Mouse (Mus musculus): ENCODE measurements around the gene Zfp974.
"Not testable (repeated sequence)": the region's sequence is repeated elsewhere in the genome, so short reads cannot be mapped to it uniquely, and the experiment has no call there.

Zfp974 gene

GRCm38 (mm10) chr7:27928818-27929695 is at the start of gene Zfp974:
TSS of gene Zfp974 (minus strand) at chr7:27929460.
- peak; percentile 52 to 63 for DNase-seq

GRCm38 (mm10) chr7:27949451-27949850 is 20.2 kb upstream of the Zfp974 start:
- not testable (repeated sequence) for DNase-seq

DNA sequence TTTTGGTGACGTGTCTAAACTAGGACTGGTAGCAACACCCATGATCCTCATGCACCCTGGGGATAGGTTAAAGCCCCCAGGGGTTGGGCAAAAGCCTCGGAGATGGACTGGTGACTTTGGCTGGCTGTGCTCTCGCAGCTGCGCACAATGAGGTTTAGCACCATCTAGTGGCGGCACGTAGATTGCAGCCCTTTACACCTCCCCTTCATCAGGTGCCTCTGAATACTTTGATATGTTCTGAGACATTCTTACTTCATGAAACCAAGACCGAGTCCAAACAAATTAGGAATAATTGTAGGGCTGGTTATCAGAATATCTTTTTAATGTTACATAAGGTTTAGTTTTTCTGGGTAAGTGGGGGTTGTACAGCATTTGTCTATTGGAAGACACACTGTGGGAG is 12.6 kb upstream of the Zfp974 start:
- DNase-seq: peak; percentile 31 to 37

DNA sequence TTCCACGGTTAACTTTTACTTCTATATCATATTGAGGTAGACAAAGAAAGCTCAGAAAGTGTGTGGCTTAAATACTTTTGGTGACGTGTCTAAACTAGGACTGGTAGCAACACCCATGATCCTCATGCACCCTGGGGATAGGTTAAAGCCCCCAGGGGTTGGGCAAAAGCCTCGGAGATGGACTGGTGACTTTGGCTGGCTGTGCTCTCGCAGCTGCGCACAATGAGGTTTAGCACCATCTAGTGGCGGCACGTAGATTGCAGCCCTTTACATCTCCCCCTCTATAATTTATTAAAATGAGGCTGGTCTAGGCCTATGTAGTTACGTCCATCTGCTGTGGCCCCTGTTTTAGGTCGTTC is 4.5 kb upstream of the Zfp974 start:
- not testable (repeated sequence) for DNase-seq

DNA sequence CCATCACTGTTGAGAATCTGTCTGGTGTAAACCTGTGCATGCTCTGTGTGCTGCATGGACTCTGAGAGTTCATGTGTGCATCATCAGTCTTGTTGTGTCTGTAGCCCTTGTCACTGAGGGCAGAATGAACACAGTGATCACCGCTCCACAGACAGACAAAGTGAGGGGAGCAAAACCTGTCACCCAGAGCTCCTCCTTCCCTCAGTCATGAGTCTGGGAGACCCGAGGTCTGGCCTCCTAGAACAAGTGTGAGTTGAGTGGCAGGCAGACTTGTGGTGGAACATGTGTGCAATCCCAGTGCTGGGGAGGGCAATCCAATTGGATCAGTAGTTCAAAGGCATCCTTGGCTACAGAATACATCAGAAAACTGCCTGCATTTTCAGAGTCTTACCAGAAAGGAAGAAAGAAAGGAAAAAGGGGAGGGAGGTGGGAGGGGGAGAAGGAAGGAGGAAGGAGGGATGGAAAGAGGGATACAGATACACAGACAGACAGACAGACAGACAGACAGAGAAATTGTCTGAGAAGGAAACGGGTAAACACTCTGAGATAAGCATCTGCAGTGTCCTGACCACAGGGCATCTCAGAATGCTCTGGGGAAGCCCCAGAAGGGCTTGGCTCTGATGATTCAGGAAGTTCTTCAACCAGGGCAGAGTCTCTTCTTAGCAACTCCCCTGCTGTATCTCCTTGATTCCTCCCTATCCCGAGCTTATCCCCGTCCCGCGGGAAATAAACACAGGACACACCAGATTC is 4.0 kb upstream of the Zfp974 start:
- DNase-seq: peak; percentile 8 to 18

DNA sequence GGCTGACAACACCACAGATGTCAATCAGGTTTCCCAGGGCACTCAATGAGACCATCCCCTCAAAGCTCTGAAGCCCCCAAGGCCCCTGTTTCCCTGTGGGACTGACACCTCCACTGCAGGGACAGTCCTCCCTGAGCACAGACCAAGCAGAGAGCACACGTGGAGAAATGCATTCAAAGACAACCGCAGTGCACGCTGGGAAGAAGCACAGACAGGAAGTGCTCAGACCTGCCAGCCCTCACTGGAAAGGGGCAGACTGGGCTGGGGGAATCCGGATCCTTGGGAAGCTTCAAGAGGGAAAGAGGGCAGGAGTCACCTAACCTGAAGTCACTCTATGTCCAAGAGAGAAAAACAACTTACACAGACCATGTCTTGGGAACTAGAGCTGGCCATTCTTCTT is 2.2 kb downstream of the Zfp974 start:
- DNase-seq: peak in 1 of 2 experiments; percentile 7

GRCm38 (mm10) chr7:27910952-27911351 is 18.3 kb downstream of the Zfp974 start:
- not testable (repeated sequence) for DNase-seq

GRCm38 (mm10) chr7:27905061-27905848 is 24.0 kb downstream of the Zfp974 start:
- DNase-seq: no peak

DNA sequence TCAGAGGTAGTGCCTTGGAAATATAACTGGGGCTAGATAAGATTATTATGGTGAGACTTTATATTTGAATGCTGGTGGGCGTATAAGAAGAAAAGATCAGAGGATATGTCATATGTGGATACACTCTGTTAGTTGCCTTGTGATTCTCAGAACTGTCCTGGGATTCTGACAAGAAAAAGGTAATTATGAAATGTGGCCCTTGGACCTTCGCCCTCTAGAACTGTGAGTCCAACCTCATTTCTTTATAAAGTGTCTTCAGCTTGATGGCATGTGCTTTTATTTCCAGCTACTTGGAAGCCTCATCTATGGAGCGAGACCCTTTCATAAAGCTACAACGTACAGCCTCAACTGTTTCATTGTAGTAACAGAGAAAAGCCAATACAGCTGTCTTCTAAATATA is 28.7 kb downstream of the Zfp974 start:
- DNase-seq: no peak

DNA sequence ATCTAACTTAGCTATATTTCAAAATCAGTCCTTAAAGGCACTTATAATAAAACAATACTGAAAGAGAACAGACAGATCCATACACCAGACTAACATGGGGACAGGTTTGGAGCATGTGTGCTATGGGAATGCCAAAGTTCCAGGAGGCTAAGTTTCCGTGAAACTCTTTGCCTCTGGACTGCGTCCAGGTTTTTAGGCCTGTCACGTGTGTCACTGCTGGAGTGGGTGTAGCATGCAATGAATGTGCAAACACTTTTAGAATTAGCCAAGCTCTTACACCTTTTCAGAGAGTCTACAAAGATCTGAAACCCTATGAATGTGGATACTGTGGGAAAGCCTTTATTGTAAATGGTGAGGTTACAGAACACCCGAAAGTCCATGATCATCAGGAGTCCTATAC is 47.5 kb downstream of the Zfp974 start:
- DNase-seq: no peak

DNA sequence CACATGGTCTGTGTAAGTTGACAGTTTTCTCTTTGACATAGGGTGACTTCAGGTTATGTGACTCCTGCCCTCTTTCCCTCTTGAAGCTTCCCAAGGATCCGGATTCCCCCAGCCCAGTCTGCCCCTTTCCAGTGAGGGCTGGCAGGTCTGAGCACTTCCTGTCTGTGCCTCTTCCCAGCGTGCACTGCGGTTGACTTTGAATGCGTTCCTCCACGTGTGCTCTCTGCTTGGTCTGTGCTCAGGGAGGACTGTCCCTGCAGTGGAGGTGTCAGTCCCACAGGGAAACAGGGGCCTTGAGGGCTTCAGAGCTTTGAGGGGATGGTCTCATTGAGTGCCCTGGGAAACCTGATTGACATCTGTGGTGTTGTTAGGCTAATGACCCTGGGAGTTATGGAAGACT is 66.7 kb downstream of the Zfp974 start:
- DNase-seq: not testable (repeated sequence)

- peak; percentile 72 to 82 for DNase-seq
These were observed 68.6 kb downstream of the Zfp974 start for GRCm38 (mm10) chr7:27860396-27861235.

DNA sequence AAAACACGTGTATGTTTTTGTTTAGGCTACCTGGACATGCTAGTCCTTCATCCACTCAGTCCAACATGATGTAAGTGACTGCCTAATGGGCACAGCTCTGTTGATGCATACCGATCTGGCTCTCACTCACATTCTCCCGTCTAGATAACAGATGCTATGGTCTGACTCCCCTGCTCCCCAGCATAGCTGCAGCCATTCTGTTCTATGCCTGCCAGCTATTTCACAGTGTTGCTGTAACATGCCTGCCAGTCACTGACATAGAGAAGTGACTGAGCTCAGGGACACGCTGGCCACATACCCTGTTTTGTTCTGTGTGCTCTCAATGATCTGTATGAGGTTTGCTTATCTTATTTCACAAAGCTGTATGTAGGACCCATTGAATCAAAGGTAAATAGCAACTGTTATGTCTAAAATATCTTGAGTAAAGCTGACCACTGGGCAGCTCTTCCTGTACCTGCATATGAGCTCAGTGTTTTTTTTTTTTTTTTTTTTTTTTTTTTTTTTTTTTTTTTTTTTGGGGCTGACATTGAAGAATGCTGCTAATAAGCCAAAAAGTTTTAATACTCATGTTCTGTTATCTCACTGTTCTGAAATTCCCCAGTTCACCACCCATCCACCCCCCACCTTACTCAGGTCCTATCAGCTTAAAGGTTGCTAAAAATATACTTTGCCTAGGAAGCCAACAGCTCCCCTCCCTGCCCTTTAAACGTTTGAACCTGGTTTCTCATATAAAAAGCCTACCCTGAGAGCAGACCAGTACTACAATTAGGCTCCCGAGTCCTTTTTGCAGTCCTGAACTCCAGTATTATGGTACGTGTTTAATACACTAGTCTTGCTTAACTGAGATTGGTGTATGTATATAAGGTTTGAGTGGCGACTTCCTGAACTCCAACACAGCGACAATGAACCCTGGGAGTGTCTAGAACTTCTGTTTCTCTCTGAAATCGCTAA is 69.7 kb downstream of the Zfp974 start:
- no peak for DNase-seq

Measured in thymus, postnatal 36 days (tissue).